Mouse (Mus musculus): ENCODE measurements around the gene Pla2g1b. TPM values are rescaled to one million over a fixed set of nuclear protein-coding genes. Genes with fewer than 3 reads are reported as not detected.
A peak's percentile ranks its signal among the peaks of the same experiment; 100 is the strongest.

The Pla2g1b gene
- polyA plus RNA-seq, 1 experiment from 2014 or later: 15.4 TPM

DNA sequence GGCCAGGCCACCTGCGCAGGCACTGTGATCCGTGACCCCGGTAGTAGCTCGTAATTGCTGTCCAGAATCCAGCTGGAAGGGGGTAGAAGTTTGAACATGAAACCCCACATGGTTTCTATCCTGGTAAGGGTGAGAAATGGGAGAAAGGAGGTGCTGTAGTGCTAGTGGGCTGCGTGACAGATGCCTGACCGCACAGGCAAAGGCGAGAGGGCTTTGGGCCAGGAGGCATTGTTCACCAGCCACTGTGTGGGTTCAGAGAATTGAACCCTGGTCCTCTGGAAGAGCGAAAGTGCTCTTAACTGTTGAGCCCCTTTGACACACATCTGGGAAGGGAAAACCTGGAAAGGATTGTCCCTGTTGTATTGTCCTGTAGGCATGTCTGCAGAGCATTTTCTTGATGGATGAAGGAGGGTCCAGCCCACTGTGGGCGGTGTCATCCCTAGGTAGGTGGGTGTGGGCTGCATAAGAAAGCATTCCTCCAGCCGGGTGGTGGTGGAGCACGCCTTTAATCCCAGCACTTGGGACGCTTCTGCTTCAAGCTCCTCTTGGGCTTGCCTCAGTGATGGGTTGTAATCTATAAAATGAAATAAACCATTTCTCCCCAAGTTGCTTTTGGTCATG is 10.2 kb downstream of the Pla2g1b start:
- Histone ChIP-seq H3K9me3 (no peaks in the 10 kb centered on the region), H3K27ac (no peak overlapping the region), H3K36me3 (0 out of 2 replicates have a peak, but pooled peaks cover 6% of the 10 kb centered on the region), H3K9ac (peak overlapping the region; percentile 34; the same call in 1 of the 2 replicates), H3K4me2 (peak overlapping the region; percentile 62), H3K4me3 (replicated peaks) (peak overlapping the region; percentile 40), H3K4me1 (peaks cover 3% of the 10 kb centered on the region; the same call in 1 of the 2 replicates), H3K27me3 (replicated peaks) (no peaks in the 10 kb centered on the region)
- 34% methylated on average over 12 of the region's 12 CpGs for WGBS
- ATAC-seq (ENCODE audit: insufficient read depth, low FRiP score, low read depth): no peak

DNA sequence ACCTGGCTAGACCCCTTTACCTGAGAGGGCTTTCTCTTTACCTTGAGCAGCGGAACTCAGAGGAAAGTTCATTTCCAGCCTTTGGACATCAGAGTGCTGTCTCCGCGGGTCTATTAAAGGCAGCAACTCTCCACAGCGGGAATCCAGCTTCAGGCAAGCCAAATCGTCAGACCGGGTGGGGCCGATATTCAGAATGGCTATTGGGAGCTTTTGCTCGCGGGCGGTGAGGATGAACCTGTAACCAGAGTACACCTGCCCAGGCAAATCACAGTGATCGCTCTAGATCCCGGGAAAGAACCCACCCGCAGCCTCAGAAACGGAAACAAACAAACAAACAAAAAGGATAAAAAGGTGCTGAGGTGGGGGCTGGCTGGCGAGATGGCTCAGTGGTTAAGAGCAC is 13.5 kb downstream of the Pla2g1b start:
- Histone ChIP-seq H3K9ac (no peak overlapping the region), H3K36me3 (0 out of 2 replicates have a peak, but pooled peaks cover 6% of the 10 kb centered on the region), H3K27me3 (replicated peaks) (no peaks in the 10 kb centered on the region), H3K4me3 (replicated peaks) (no peak overlapping the region), H3K4me1 (peaks cover 13% of the 10 kb centered on the region; the same call in 1 of the 2 replicates), H3K4me2 (no peak overlapping the region; the same call in 1 of the 2 replicates), H3K27ac (no peak overlapping the region), H3K9me3 (no peaks in the 10 kb centered on the region)
- WGBS: 58% methylated on average over 15 of the region's 15 CpGs
- ATAC-seq (ENCODE audit: insufficient read depth, low FRiP score, low read depth): no peak

DNA sequence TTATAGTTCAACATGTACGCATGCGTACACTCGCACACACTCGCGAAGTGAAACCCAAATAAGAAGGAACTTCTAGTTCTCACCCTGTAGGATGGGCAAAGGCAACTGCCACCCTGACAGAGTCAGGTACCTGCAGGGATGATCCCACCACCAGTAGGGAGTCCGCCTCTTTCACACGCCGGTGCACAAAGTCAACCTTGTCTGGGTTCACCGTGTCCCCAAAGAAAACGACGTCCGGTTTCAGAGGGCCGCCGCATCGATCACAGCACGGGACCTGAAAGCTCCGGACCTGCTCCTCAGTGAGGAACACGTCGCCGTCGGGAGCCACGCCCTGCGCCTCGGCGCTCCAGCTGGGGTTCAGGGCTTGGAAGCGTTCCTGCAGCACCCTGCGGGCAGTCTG is 14.0 kb downstream of the Pla2g1b start:
- H3K27ac ChIP-seq: no peak overlapping the region
- no peaks in the 10 kb centered on the region for H3K27me3 ChIP-seq (replicated peaks)
- no peaks in the 10 kb centered on the region for H3K9me3 ChIP-seq
- WGBS: 30% methylated on average over 27 of the region's 27 CpGs
- H3K4me3 ChIP-seq (replicated peaks): peak overlapping the region; percentile 17
- H3K4me2 ChIP-seq: peak overlapping the region; percentile 46
- H3K9ac ChIP-seq: no peak overlapping the region
- no peak for ATAC-seq (ENCODE audit: insufficient read depth, low FRiP score, low read depth)
- 0 out of 2 replicates have a peak, but pooled peaks cover 6% of the 10 kb centered on the region for H3K36me3 ChIP-seq
- H3K4me1 ChIP-seq: peaks cover 16% of the 10 kb centered on the region; the same call in 1 of the 2 replicates

DNA sequence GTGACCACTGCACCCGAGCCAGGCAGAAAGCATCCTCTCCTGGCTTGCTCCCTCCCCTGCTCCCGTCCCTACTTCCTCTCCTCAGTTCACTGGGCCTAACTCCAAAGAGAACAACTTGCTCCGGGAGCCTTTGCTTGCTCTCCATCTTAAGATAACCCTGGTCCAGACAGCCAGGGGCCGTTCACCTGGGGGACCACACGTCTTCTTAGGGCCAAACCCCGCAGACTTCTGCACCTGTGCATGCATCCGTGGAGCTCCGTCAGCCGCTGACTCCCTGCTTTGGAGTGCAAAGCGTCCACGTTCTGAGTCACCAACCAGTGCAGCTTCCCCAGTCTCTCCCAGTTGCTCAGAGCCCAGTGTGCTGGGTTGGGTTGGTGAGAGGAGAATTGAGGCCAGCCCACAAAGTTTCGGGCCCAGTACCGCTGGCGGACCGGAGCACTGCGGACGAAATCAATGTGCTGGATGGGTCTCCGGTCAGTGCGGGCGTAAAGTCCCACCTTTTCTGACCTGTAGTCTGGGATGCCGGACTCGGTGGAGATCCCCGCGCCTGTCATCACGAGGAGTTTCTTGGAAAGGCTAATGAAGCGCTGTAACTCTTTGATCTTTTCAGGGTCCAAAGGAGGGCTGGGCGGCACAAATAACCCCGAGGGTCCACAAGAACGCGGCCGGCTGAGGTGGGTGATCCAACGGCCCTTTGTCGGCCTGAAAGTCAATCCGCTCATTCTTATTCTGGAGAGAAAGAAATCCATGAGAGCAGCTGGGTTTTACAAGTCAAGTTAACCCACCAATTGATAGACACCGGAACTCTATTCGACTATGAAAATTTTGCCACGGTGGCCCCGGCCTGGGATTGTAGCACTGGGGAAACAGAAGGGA is 16.6 kb downstream of the Pla2g1b start:
- H3K27me3 ChIP-seq (replicated peaks): no peaks in the 10 kb centered on the region
- H3K9me3 ChIP-seq: no peaks in the 10 kb centered on the region
- no peak overlapping the region for H3K4me3 ChIP-seq (replicated peaks)
- ATAC-seq (ENCODE audit: insufficient read depth, low FRiP score, low read depth): no peak
- no peak overlapping the region for H3K27ac ChIP-seq
- WGBS: 52% methylated on average over 38 of the region's 38 CpGs
- no peak overlapping the region for H3K9ac ChIP-seq
- H3K4me1 ChIP-seq: 0 out of 2 replicates have a peak, but pooled peaks cover 16% of the 10 kb centered on the region
- H3K4me2 ChIP-seq: 0 out of 2 replicates have a peak overlapping the region, but pooled peaks have one; percentile 23
- H3K36me3 ChIP-seq: 0 out of 2 replicates have a peak, but pooled peaks cover 6% of the 10 kb centered on the region

DNA sequence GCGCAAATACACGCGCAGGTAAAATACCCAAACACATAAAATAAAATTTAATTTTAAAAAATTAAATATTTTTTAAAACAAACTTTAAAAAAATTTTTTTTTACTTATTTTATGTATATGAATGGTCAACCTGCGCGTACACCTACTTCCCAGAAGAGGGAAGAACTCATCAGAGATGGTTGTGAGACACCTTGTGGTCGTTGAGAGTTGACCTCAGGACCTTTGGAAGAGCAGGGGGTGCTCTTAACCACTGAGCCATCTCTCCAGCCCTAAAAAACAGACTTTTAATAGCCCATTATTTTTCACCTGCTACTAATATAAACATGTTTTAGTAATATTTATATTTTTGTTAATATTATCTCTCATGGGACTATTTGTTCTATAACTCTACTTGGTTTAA is 17.3 kb downstream of the Pla2g1b start:
- Histone ChIP-seq H3K27ac (no peak overlapping the region), H3K36me3 (0 out of 2 replicates have a peak, but pooled peaks cover 6% of the 10 kb centered on the region), H3K4me2 (no peak overlapping the region; the same call in 1 of the 2 replicates), H3K9ac (no peak overlapping the region), H3K27me3 (replicated peaks) (no peaks in the 10 kb centered on the region), H3K4me1 (0 out of 2 replicates have a peak, but pooled peaks cover 16% of the 10 kb centered on the region), H3K9me3 (no peaks in the 10 kb centered on the region), H3K4me3 (replicated peaks) (no peak overlapping the region)
- 54% methylated on average over 6 of the region's 6 CpGs for WGBS
- ATAC-seq (ENCODE audit: insufficient read depth, low FRiP score, low read depth): no peak

DNA sequence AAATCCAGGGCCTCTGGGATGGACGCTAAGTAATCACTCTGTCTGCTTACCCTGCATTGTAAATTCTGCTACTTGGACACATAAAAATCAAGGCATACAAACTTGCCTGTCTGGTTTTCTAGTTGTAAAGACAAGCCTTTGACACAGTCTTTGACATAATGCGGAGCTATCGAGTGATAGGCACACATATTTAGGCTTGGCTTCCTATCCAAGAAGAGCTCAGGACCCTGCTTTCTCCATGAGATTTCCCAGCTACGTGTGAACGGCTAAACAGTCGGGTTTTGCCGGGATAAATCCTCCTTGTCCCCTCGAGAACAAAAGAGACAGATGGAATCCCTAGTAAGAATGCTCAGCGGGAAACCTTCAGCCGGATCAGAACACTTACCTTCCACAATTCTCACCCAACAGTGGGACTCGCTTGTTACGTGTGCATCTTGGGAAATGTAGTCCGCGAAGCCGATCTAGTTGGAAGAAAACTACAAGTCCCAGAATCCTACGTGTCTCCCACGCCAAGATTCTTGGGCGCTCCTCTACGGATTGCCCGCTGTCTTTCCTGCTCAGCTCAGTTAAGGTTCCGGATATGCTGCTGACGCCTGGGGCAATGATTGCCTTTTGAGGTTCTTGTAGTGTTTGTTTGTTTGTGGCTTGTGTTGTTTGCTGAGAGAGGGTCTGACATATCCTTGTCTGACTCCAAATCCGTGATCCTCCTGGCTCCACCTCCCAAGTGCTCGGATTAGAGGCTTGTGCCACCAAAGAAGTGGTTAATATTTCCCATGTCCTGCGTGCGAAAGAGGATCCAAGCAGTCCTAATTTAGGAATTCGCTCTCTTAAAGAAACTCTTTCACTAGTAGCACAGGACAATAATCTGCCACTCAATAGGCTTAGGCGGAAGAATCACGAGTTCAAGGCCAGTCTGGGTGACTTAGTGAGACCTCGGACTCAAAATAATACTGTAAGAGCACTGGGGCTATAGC is 18.2 kb downstream of the Pla2g1b start, which contains the start of gene Sirt4:
Gene Sirt4 (minus strand): TSS at position 779 of the 974 bp plus-strand sequence.
- Histone ChIP-seq H3K4me2 (peak within 1 kb of the TSS; percentile 71), H3K27me3 (replicated peaks) (no peaks in the 10 kb centered on the region), H3K4me1 (peaks cover 16% of the 10 kb centered on the region; the same call in 1 of the 2 replicates), H3K27ac (peak within 1 kb of the TSS; percentile 86), H3K9ac (peak within 1 kb of the TSS; percentile 50), H3K9me3 (no peaks in the 10 kb centered on the region), H3K36me3 (0 out of 2 replicates have a peak, but pooled peaks cover 6% of the 10 kb centered on the region), H3K4me3 (replicated peaks) (peak within 1 kb of the TSS; percentile 53)
- whole genome bisulfite sequencing: 5% methylated on average over 30 of the region's 30 CpGs
- peak; percentile 79 for ATAC-seq (ENCODE audit: insufficient read depth, low FRiP score, low read depth)

DNA sequence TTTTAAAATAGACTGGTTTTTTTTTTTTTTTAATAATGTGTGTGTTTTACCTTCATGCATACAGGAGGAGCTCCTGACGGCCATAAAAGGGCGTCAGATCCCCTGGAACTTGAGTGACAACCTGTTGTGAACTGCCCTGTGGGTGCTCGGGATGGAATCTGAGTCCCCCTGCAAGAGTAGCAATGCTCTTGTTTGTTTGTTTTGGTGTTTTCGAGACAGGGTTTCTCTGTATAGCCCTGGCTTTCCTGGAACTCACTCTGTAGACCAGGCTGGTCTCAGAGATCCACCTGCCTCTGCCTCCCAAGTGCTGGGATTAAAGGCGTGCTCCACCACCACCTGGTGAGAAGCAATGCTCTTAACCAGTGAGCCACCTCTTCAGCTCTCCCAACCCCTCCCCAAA is 18.9 kb downstream of the Pla2g1b start:
- WGBS: 61% methylated on average over 5 of the region's 5 CpGs
- H3K27me3 ChIP-seq (replicated peaks): no peaks in the 10 kb centered on the region
- H3K27ac ChIP-seq: no peak overlapping the region
- no peaks in the 10 kb centered on the region for H3K36me3 ChIP-seq
- H3K4me2 ChIP-seq: peak overlapping the region; percentile 71
- no peak overlapping the region for H3K9ac ChIP-seq
- peaks cover 16% of the 10 kb centered on the region; the same call in 1 of the 2 replicates for H3K4me1 ChIP-seq
- no peak for ATAC-seq (ENCODE audit: insufficient read depth, low FRiP score, low read depth)
- H3K4me3 ChIP-seq (replicated peaks): no peak overlapping the region
- no peaks in the 10 kb centered on the region for H3K9me3 ChIP-seq

DNA sequence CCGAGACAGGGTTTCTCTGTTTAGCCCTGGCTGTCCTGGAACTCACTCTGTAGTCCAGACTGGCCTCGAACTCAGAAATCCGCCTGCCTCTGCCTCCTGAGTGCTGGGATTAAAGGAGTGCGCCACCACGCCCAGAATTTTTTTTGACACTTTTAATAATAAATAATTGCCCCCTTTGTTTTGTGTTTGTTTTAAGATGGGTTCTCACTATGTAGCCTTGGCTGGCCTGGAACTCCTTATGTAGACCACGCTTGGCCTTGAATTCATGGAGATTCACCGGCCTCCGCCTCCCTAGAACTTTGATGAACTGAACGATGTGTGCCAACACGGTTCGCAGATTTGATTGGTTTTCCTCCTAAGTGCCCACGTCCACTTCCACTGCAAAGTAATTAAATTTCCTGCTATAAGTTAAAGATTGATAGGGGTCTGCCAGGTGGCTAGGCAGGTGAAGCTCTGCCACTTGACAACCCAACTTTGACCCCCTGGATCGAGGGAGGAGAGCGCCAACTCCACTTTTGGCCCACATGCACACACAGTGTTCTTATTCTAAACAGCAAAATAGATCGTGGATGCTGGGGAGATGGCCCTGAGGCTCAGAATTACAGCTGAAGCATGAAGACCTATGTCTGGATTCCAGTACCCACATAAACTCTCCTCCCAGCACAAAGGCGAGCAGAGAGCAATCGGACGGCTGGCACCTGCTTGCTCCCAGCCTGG is 19.6 kb downstream of the Pla2g1b start:
- WGBS: 74% methylated on average over 18 of the region's 18 CpGs
- Histone ChIP-seq H3K4me2 (no peak overlapping the region), H3K9me3 (no peaks in the 10 kb centered on the region), H3K9ac (no peak overlapping the region), H3K4me1 (peaks cover 15% of the 10 kb centered on the region), H3K36me3 (no peaks in the 10 kb centered on the region), H3K4me3 (replicated peaks) (no peak overlapping the region), H3K27me3 (replicated peaks) (no peaks in the 10 kb centered on the region), H3K27ac (no peak overlapping the region)
- no peak for ATAC-seq (ENCODE audit: insufficient read depth, low FRiP score, low read depth)

DNA sequence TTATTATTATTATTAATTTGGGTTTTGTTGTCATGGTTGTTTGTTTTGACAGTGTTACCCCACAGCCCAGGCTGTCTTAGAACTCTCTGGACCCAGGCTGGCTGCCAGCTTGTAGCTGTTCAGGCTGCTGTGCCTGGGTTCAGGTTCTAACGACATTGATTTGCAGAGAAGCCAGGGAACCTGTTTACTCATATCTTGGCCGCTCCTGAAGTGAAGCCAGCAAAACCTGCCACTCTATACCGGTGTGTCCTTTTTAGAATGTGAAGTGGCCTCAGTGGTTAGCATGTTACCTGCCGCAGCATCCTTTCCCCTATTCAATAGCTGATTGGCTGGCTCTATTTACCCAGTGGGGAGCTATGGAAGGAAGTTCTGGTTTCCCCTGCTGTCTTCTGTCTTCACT is 20.7 kb downstream of the Pla2g1b start:
- WGBS: 39% methylated on average over 4 of the region's 4 CpGs
- Histone ChIP-seq H3K27ac (no peak overlapping the region), H3K9ac (no peak overlapping the region)

DNA sequence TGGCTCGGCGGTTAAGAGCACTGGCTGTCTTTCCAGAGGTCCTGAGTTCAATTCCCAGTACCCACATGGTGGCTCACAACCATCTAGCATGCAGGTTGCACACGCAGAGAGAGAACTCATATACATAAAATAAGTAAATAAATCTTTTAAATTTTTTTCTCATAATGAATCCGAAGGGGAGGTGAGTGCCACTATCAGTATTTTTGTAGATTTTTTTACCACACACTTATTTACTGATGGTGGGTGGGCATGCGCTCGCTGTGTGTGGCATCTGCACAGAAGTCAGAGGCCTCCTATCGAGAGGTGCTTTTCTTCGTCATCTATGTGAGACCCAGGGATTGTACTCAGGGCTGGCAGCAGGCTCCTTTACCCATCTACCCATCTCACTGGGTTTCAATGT is 21.3 kb downstream of the Pla2g1b start:
- Histone ChIP-seq H3K36me3 (no peaks in the 10 kb centered on the region), H3K4me2 (no peak overlapping the region), H3K9ac (no peak overlapping the region), H3K4me1 (peaks cover 28% of the 10 kb centered on the region), H3K27me3 (replicated peaks) (no peaks in the 10 kb centered on the region), H3K4me3 (replicated peaks) (no peak overlapping the region), H3K27ac (no peak overlapping the region), H3K9me3 (no peaks in the 10 kb centered on the region)
- 82% methylated on average over 8 of the region's 8 CpGs for WGBS
- ATAC-seq (ENCODE audit: insufficient read depth, low FRiP score, low read depth): no peak

More for the DNA sequence above, 20.7 kb downstream of the Pla2g1b start:
- H3K36me3 ChIP-seq: no peaks in the 10 kb centered on the region
- no peak overlapping the region for H3K4me3 ChIP-seq (replicated peaks)
- H3K4me2 ChIP-seq: no peak overlapping the region
- ATAC-seq (ENCODE audit: insufficient read depth, low FRiP score, low read depth): no peak
- H3K4me1 ChIP-seq: peaks cover 23% of the 10 kb centered on the region
- H3K27me3 ChIP-seq (replicated peaks): no peaks in the 10 kb centered on the region
- H3K9me3 ChIP-seq: no peaks in the 10 kb centered on the region

All from stomach, embryonic 15.5 days (tissue).